Mouse (Mus musculus) C2C12 (cell line): ENCODE data around the gene Plscr1.

Source experiments
- CEBPB ChIP-seq: IDR thresholded peaks from one replicate; pipeline ENCODE4 v1.6.1; 2011; ENCODE audit warnings: low read depth, mild to moderate bottlenecking, control low read depth, moderate library complexity
- CTCF ChIP-seq: IDR thresholded peaks from one replicate; pipeline ENCODE4 v1.5.1; 2011; ENCODE audit not compliant: control insufficient read depth, insufficient read depth, insufficient read length
- FOSL1 ChIP-seq: IDR thresholded peaks from one replicate; pipeline ENCODE4 v1.8.0; 2011; ENCODE audit warnings: mild to moderate bottlenecking, low read length; ENCODE audit not compliant: poor library complexity, insufficient read depth, severe bottlenecking
- MAX ChIP-seq: IDR thresholded peaks from one replicate; pipeline ENCODE4 v1.6.1; 2011; ENCODE audit warnings: mild to moderate bottlenecking, control low read depth
- MYOD1 ChIP-seq: IDR thresholded peaks from one replicate; pipeline ENCODE4 v1.6.1; 2011; ENCODE audit warnings: low read depth; ENCODE audit not compliant: control insufficient read depth, insufficient read length
- MYOG ChIP-seq: IDR thresholded peaks from one replicate; pipeline ENCODE4 v1.6.1; 2011; ENCODE audit not compliant: control insufficient read depth, insufficient read length; ENCODE audit errors: extremely low read depth
- USF1 ChIP-seq: IDR thresholded peaks from one replicate; pipeline ENCODE4 v1.6.1; 2011; ENCODE audit warnings: low read depth, mild to moderate bottlenecking, control low read depth, moderate library complexity

DNA sequence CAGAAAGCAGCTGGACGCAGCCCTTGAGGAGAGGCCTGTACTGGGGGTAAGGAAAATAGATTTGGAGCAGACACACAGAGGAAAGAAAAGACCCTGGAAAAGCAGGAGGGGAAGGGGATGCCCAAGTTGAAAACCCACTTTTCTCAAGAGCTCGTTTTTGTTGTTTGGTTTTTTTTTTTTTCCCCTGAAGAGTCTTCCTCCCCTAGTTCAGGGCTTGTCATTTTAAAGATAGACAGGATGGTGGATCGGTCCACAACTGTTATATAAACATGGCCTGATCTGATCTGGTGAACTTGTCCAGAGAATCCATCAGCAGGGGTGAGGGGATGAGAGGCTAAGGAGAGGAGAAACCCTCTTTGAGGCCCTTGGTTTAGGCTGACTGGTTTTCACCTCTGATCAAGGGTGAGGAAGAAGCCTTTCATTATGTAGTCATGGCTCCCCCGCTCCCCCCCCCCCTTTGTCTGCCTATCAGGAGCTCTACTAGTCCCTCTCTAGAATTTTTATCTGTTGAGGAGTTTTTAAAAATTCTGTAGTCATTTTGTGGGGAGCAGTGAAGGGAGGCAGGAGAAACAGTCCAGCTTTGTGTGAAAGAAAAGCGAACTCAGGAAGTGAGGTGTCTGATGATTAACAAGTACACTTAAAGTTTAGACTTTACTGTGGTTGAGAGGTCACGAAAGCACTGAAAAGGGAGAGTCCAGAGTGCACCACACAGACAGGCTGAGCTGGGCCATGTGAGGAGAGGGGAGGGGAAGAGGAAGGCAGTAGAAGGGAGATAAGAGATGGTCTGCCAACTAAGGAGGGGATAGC lies 24.6 kb downstream of the Plscr1 start:
- peak; percentile 39 for TF ChIP-seq USF1
- no peak for TF ChIP-seq CTCF
- no peak for TF ChIP-seq FOSL1
- TF ChIP-seq MAX: no peak
- TF ChIP-seq CEBPB: no peak
- peak; percentile 13 for TF ChIP-seq MYOD1
- TF ChIP-seq MYOG: no peak
